Mouse (Mus musculus) stomach, embryonic 15.5 days (tissue): ENCODE results near the gene Nlgn3. TPM values are rescaled to one million over a fixed set of nuclear protein-coding genes. Genes with fewer than 3 reads are reported as not detected.

Experiments
- ATAC-seq: fragments of 200-750 bp; cut with Nextera tagmentation; 2 replicates; pipeline ENCODE4 v1.8.0; 2017; ENCODE audit warnings: low read depth, moderate number of reproducible peaks, moderate TSS enrichment; ENCODE audit not compliant: insufficient read depth, low FRiP score
- H3K27ac ChIP-seq: fragments of 300-500 bp; sonication (generic); 2 replicates; pipeline ENCODE4 v1.5.1; 2015; ENCODE audit warnings: mild to moderate bottlenecking, inconsistent platforms
- H3K27me3 ChIP-seq: fragments of 300-500 bp; sonication (generic); replicated peaks from 2 replicates; pipeline ENCODE4 v1.6.1; 2015; ENCODE audit warnings: inconsistent platforms
- H3K36me3 ChIP-seq: fragments of 300-500 bp; sonication (generic); 2 replicates; pipeline ENCODE4 v1.6.1; 2015; ENCODE audit warnings: inconsistent platforms
- H3K4me1 ChIP-seq: fragments of 300-500 bp; sonication (generic); 2 replicates; pipeline ENCODE4 v1.6.1; 2015; ENCODE audit warnings: inconsistent platforms
- H3K4me2 ChIP-seq: fragments of 300-500 bp; sonication (generic); 2 replicates; pipeline ENCODE4 v1.6.1; 2015; ENCODE audit warnings: mild to moderate bottlenecking, inconsistent platforms
- H3K4me3 ChIP-seq: fragments of 300-500 bp; sonication (generic); replicated peaks from 2 replicates; pipeline ENCODE4 v1.5.1; 2015; ENCODE audit warnings: inconsistent platforms
- H3K9ac ChIP-seq: fragments of 300-500 bp; sonication (generic); 2 replicates; pipeline ENCODE4 v1.6.1; 2015; ENCODE audit warnings: inconsistent platforms
- H3K9me3 ChIP-seq: fragments of 300-500 bp; sonication (generic); 2 replicates; pipeline ENCODE4 v1.6.1; 2016; ENCODE audit warnings: inconsistent platforms
- WGBS: fragments of 180-500 bp; shearing (Covaris S2); methylation state at CpG from one replicate; pipeline ENCODE4 v1.1.7; 2015; 5-methylcytosine and 5-hydroxymethylcytosine counted together
- polyA plus RNA-seq: library from polyadenylated mRNA; unstranded; fragments of >200 nt; fragmentation: Nextera tagmentation; extraction: Ambion mirVana; gene quantifications from 2 replicates; pipeline ENCODE4 v1.2.1, GENCODE M21; 2015

Nlgn3 gene
- polyA plus RNA-seq, 1 experiment from 2014 or later, result 4.7 TPM

GRCm38 (mm10) chrX:101273875-101274738, 24.9 kb upstream of the Nlgn3 start, which contains the start of gene Med12:
Med12 (plus strand) TSS chrX:101274030.
- H3K27me3 ChIP-seq, result no peaks in the 10 kb centered on the region
- H3K9ac ChIP-seq, result peak within 1 kb of the TSS; percentile 38; the same call in 1 of the 2 replicates
- peak within 1 kb of the TSS; percentile 69 for H3K27ac ChIP-seq
- no peaks in the 10 kb centered on the region for H3K4me1 ChIP-seq
- peak; percentile 98 for ATAC-seq
- H3K36me3 ChIP-seq, result peaks cover 4% of the 10 kb centered on the region; the same call in 1 of the 2 replicates
- no peaks in the 10 kb centered on the region for H3K9me3 ChIP-seq
- H3K4me2 ChIP-seq, result peak within 1 kb of the TSS; percentile 48
- peak within 1 kb of the TSS; percentile 47 for H3K4me3 ChIP-seq
- WGBS, result 20% methylated on average over 54 of the region's 54 CpGs

DNA sequence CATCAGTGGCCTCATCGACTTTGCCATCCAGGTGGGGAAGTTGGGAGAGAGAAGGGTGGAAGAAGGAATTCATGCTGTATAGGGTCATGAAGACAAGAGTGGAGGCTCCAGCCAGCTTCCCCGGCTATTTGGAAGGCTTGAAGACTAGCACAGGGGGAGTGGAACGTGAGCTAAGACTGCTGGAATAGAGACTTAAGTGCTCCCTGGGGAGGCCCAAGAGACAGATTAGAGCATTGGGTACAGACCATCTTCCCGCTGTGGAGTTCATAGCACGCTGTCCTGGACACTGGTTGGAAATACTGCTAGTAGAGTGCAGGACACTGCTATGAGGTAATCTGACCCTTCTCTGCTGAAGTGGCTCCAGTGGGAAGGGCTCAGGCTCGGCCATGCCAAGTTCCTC, 16.2 kb upstream of the Nlgn3 start:
- H3K36me3 ChIP-seq, result peaks cover 3% of the 10 kb centered on the region; the same call in 1 of the 2 replicates
- no peak overlapping the region for H3K9ac ChIP-seq
- H3K27me3 ChIP-seq, result no peaks in the 10 kb centered on the region
- H3K4me1 ChIP-seq, result no peaks in the 10 kb centered on the region
- no peak for ATAC-seq
- no peak overlapping the region for H3K4me3 ChIP-seq
- WGBS, result 73% methylated on average over 6 of the region's 6 CpGs
- H3K27ac ChIP-seq, result no peak overlapping the region
- no peak overlapping the region for H3K4me2 ChIP-seq
- H3K9me3 ChIP-seq, result no peaks in the 10 kb centered on the region

GRCm38 (mm10) chrX:101285534-101285933, 13.4 kb upstream of the Nlgn3 start:
- no peaks in the 10 kb centered on the region for H3K9me3 ChIP-seq
- H3K4me2 ChIP-seq, result no peak overlapping the region
- no peaks in the 10 kb centered on the region for H3K4me1 ChIP-seq
- peaks cover 3% of the 10 kb centered on the region; the same call in 1 of the 2 replicates for H3K36me3 ChIP-seq
- ATAC-seq, result peak; percentile 44; the same call in 1 of the 2 replicates
- no peak overlapping the region for H3K4me3 ChIP-seq
- WGBS, result 23% methylated on average over 6 of the region's 6 CpGs
- no peak overlapping the region for H3K27ac ChIP-seq
- no peak overlapping the region for H3K9ac ChIP-seq
- no peaks in the 10 kb centered on the region for H3K27me3 ChIP-seq

- 91% methylated on average over 14 of the region's 14 CpGs for WGBS
- Histone ChIP-seq H3K9me3 (no peaks in the 10 kb centered on the region), H3K36me3 (peaks cover 3% of the 10 kb centered on the region; the same call in 1 of the 2 replicates)
Measured at GRCm38 (mm10) chrX:101285953-101286670, 12.9 kb upstream of the Nlgn3 start.

DNA sequence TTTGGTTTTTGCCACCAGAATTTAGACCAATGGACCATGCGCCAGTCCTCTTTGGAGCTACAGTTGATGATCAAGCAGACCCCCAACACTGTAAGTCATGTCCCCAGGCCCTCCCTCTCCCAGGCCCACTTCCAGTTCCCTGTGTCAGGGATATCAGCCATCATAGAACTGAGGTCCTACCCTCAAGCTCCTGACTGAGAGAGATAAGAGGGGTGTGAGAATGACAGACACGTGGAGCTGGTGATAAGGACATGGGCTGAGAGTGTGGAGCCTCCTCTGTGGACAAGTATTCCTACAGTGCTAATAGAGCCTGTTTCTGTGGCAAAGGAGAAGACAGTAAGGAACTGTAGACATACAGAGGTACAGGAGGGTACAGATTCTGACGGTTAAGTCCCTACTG, 11.4 kb upstream of the Nlgn3 start:
- H3K4me1 ChIP-seq, result no peaks in the 10 kb centered on the region
- H3K36me3 ChIP-seq, result peaks cover 3% of the 10 kb centered on the region; the same call in 1 of the 2 replicates
- H3K27ac ChIP-seq, result no peak overlapping the region
- no peak overlapping the region for H3K4me3 ChIP-seq
- no peak overlapping the region for H3K4me2 ChIP-seq
- no peak overlapping the region for H3K9ac ChIP-seq
- no peaks in the 10 kb centered on the region for H3K27me3 ChIP-seq
- peak; percentile 88; the same call in 1 of the 2 replicates for ATAC-seq
- no peaks in the 10 kb centered on the region for H3K9me3 ChIP-seq
- 86% methylated on average over 3 of the region's 3 CpGs for WGBS

More at GRCm38 (mm10) chrX:101285953-101286670, 12.9 kb upstream of the Nlgn3 start:
- Histone ChIP-seq H3K27ac (no peak overlapping the region), H3K4me3 (no peak overlapping the region), H3K27me3 (no peaks in the 10 kb centered on the region), H3K4me1 (no peaks in the 10 kb centered on the region), H3K9ac (no peak overlapping the region), H3K4me2 (no peak overlapping the region)
- ATAC-seq, result no peak

- Histone ChIP-seq H3K9ac (no peak overlapping the region), H3K9me3 (no peaks in the 10 kb centered on the region), H3K4me1 (no peaks in the 10 kb centered on the region), H3K27me3 (no peaks in the 10 kb centered on the region), H3K27ac (no peak overlapping the region), H3K4me2 (no peak overlapping the region), H3K36me3 (peaks cover 3% of the 10 kb centered on the region; the same call in 1 of the 2 replicates), H3K4me3 (no peak overlapping the region)
- 91% methylated on average over 6 of the region's 6 CpGs for WGBS
- no peak for ATAC-seq
Measured at GRCm38 (mm10) chrX:101288432-101288831, 10.5 kb upstream of the Nlgn3 start.

GRCm38 (mm10) chrX:101289037-101289436, 9.9 kb upstream of the Nlgn3 start:
- Histone ChIP-seq H3K27me3 (no peaks in the 10 kb centered on the region), H3K4me3 (no peak overlapping the region), H3K27ac (no peak overlapping the region), H3K4me2 (no peak overlapping the region), H3K9me3 (no peaks in the 10 kb centered on the region), H3K9ac (no peak overlapping the region), H3K4me1 (no peaks in the 10 kb centered on the region), H3K36me3 (peaks cover 3% of the 10 kb centered on the region; the same call in 1 of the 2 replicates)
- WGBS, result 85% methylated on average over 7 of the region's 7 CpGs
- ATAC-seq, result no peak

DNA sequence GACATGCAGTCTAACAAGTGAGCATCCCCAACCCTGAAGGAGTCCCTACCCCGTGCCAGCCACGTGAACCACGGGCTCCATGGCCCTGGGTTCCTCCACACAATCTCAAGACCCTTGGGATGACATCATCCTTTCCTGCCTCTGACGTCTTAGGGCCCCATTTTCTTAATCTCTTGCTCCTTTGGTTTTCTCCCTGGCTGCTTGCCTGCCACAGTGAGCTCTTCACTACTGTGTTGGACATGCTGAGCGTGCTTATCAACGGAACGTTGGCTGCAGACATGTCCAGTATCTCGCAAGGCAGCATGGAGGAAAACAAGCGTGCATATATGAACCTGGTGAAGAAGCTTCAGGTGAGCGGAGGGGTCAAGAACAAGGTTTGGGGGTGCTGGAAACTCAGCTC, 8.9 kb upstream of the Nlgn3 start:
- no peaks in the 10 kb centered on the region for H3K9me3 ChIP-seq
- H3K4me2 ChIP-seq, result no peak overlapping the region
- H3K27me3 ChIP-seq, result no peaks in the 10 kb centered on the region
- no peak overlapping the region for H3K27ac ChIP-seq
- H3K36me3 ChIP-seq, result peaks cover 3% of the 10 kb centered on the region; the same call in 1 of the 2 replicates
- no peaks in the 10 kb centered on the region for H3K4me1 ChIP-seq
- ATAC-seq, result no peak
- no peak overlapping the region for H3K4me3 ChIP-seq
- 79% methylated on average over 10 of the region's 10 CpGs for WGBS
- no peak overlapping the region for H3K9ac ChIP-seq

- Histone ChIP-seq H3K4me3 (peak overlapping the region; percentile 37), H3K9me3 (no peaks in the 10 kb centered on the region), H3K4me2 (peak overlapping the region; percentile 52), H3K4me1 (no peaks in the 10 kb centered on the region), H3K9ac (no peak overlapping the region), H3K27me3 (no peaks in the 10 kb centered on the region), H3K36me3 (no peaks in the 10 kb centered on the region; the same call in 1 of the 2 replicates), H3K27ac (no peak overlapping the region)
- ATAC-seq, result no peak
- 24% methylated on average over 12 of the region's 13 CpGs for WGBS
Measured at GRCm38 (mm10) chrX:101299473-101300426, 782 bp downstream of the Nlgn3 start.

GRCm38 (mm10) chrX:101300427-101301030, 1.6 kb downstream of the Nlgn3 start:
- Histone ChIP-seq H3K36me3 (no peaks in the 10 kb centered on the region; the same call in 1 of the 2 replicates), H3K27me3 (no peaks in the 10 kb centered on the region), H3K9me3 (no peaks in the 10 kb centered on the region), H3K4me1 (no peaks in the 10 kb centered on the region), H3K9ac (no peak overlapping the region), H3K27ac (no peak overlapping the region), H3K4me2 (peak overlapping the region; percentile 52), H3K4me3 (peak overlapping the region; percentile 37)
- no peak for ATAC-seq
- WGBS, result 50% methylated on average over 13 of the region's 13 CpGs

GRCm38 (mm10) chrX:101301654-101302053, 2.7 kb downstream of the Nlgn3 start:
- H3K9ac ChIP-seq, result no peak overlapping the region
- no peak overlapping the region for H3K27ac ChIP-seq
- H3K4me1 ChIP-seq, result no peaks in the 10 kb centered on the region
- no peak overlapping the region for H3K4me3 ChIP-seq
- H3K4me2 ChIP-seq, result no peak overlapping the region
- H3K36me3 ChIP-seq, result no peaks in the 10 kb centered on the region
- no peaks in the 10 kb centered on the region for H3K9me3 ChIP-seq
- no peak for ATAC-seq
- WGBS, result 78% methylated on average over 9 of the region's 9 CpGs
- H3K27me3 ChIP-seq, result no peaks in the 10 kb centered on the region
